Mouse (Mus musculus) embryonic facial prominence, embryonic 11.5 days (tissue): ENCODE data around the gene Otop3. TPM values are rescaled to one million over a fixed set of nuclear protein-coding genes. Genes with fewer than 3 reads are reported as not detected.

Experiments
- ATAC-seq: fragments of 200-750 bp; cut with Nextera tagmentation; replicated peaks from 2 replicates; pipeline ENCODE4 v1.8.0; 2017; ENCODE audit warnings: low read depth; ENCODE audit not compliant: insufficient number of reproducible peaks, low FRiP score, low TSS enrichment
- DNase-seq: peaks from one replicate; pipeline ENCODE4 v3.0.0-alpha.2; 2015; ENCODE audit warnings: low spot score
- H3K27ac ChIP-seq: fragments of 300-500 bp; sonication (generic); replicated peaks from 2 replicates; pipeline ENCODE4 v1.5.1; 2014; ENCODE audit warnings: mild to moderate bottlenecking, low read depth, low read length, control low read depth
- H3K27me3 ChIP-seq: fragments of 300-500 bp; sonication (generic); 2 replicates; pipeline ENCODE4 v1.6.1; 2014; ENCODE audit warnings: mild to moderate bottlenecking, low read length, moderate library complexity, mixed read lengths; ENCODE audit not compliant: control insufficient read depth, insufficient read depth
- H3K36me3 ChIP-seq: fragments of 300-500 bp; sonication (generic); replicated peaks from 2 replicates; pipeline ENCODE4 v1.6.1; 2014; ENCODE audit warnings: low read depth, mild to moderate bottlenecking, low read length, moderate library complexity, mixed read lengths; ENCODE audit not compliant: control insufficient read depth, insufficient read depth
- H3K4me1 ChIP-seq: fragments of 300-500 bp; sonication (generic); 2 replicates; pipeline ENCODE4 v1.6.1; 2014; ENCODE audit warnings: low read length, mixed read lengths; ENCODE audit not compliant: control insufficient read depth, insufficient read depth
- H3K4me2 ChIP-seq: fragments of 300-500 bp; sonication (generic); 2 replicates; pipeline ENCODE4 v1.6.1; 2014; ENCODE audit warnings: low read depth, mild to moderate bottlenecking, control low read depth, low read length, moderate library complexity
- H3K4me3 ChIP-seq: fragments of 300-500 bp; sonication (generic); 2 replicates; pipeline ENCODE4 v1.5.1; 2014; ENCODE audit warnings: low read depth, low read length, control low read depth
- H3K9ac ChIP-seq: fragments of 300-500 bp; sonication (generic); replicated peaks from 2 replicates; pipeline ENCODE4 v1.6.1; 2014; ENCODE audit warnings: mild to moderate bottlenecking, control low read depth, low read length
- H3K9me3 ChIP-seq: fragments of 300-500 bp; sonication (generic); replicated peaks from 2 replicates; pipeline ENCODE4 v1.6.1; 2016; ENCODE audit warnings: mild to moderate bottlenecking, low read length, inconsistent platforms, mixed read lengths; ENCODE audit not compliant: control insufficient read depth
- WGBS: fragments of 180-500 bp; shearing (Covaris S2); extraction: QIAGEN DNeasy Blood & Tissue Kit; methylation state at CpG from one replicate; pipeline ENCODE4 v1.1.7; 2014; 5-methylcytosine and 5-hydroxymethylcytosine counted together
- polyA plus RNA-seq: library from polyadenylated mRNA; unstranded; fragments of >200 nt; fragmentation: Nextera tagmentation; extraction: Ambion mirVana; gene quantifications from 2 replicates; pipeline ENCODE4 v1.2.1, GENCODE M21; 2014

The Otop3 gene
- polyA plus RNA-seq, 1 experiment from 2014 or later: not detected

DNA sequence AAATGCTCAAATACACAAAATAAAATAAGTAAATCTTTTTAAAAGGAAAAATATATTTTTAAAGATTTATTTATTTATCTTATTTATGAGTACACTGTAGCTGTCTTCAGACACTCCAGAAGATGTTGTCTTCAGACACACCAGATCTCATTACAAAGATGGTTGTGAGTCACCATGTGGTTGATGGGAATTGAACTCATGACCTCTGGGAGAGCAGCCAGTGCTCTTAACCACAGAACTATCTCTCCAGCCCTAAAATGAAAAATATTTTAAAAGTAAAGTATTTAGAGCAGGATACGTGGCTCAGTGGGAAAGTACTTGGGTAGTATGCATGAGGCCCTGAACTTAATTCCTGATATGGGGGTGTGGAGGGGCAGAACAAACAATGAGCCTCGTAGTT, 33.2 kb upstream of the Otop3 start:
- no peaks in the 10 kb centered on the region for H3K36me3 ChIP-seq
- H3K9me3 ChIP-seq: no peaks in the 10 kb centered on the region
- no peak overlapping the region for H3K9ac ChIP-seq
- H3K4me2 ChIP-seq: no peak overlapping the region
- no peaks in the 10 kb centered on the region for H3K4me1 ChIP-seq
- ATAC-seq: no peak
- DNase-seq: no peak
- H3K27me3 ChIP-seq: peaks cover 13% of the 10 kb centered on the region; the same call in 1 of the 2 replicates
- no peak overlapping the region for H3K27ac ChIP-seq
- H3K4me3 ChIP-seq: no peak overlapping the region
- WGBS: 91% methylated on average over 2 of the region's 2 CpGs

DNA sequence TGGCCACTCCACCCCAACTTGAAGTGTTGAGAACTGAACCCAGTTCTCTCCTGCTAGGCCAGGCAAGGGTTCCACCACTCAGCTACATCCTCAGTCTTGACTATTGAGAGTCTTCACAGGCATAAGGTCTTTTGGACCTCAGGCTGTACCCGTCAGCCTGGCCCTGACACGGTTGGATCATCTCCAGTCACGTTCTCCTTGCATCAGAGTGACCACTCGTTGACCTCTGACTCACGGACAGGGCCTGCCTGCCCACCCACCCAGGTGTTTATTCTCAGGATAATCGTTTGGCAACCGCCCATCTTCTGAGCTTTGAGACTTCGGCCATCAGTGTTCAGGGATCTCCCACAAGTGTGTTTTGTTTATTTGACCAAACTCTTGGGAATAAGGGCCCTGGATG, 31.4 kb upstream of the Otop3 start:
- Histone ChIP-seq H3K9ac (no peak overlapping the region), H3K4me3 (no peak overlapping the region), H3K27me3 (peaks cover 2% of the 10 kb centered on the region; the same call in 1 of the 2 replicates), H3K4me2 (no peak overlapping the region), H3K27ac (no peak overlapping the region), H3K9me3 (no peaks in the 10 kb centered on the region), H3K4me1 (no peaks in the 10 kb centered on the region; the same call in 1 of the 2 replicates), H3K36me3 (no peaks in the 10 kb centered on the region)
- ATAC-seq (no peak), DNase-seq (no peak)
- WGBS: 71% methylated on average over 8 of the region's 8 CpGs

DNA sequence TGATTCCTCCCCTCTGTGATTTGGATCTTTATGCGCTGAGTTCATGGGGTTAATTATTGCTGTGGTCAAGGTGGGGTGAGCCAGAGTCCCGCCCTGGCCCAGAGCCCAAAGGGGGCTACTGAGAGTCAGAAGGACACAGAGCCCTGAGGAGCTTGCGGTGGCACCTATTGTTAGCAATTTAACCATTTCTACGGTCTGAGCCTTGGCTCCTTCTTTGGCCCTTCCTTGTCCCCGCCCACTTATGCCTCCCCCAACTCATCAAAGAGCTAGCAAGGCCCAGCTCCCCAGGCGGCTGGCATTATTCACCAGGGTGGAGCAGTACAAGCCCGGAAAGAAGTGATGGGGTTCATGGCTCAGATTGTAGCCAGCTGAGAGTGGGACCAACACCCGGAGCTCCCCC, 27.7 kb upstream of the Otop3 start, which contains the start of gene Otop2:
TSS of gene Otop2 (plus strand) at position 301 of the 400 bp plus-strand sequence.
- H3K4me2 ChIP-seq: no peak within 1 kb of the TSS
- no peaks in the 10 kb centered on the region for H3K36me3 ChIP-seq
- DNase-seq: no peak
- no peaks in the 10 kb centered on the region for H3K27me3 ChIP-seq
- WGBS: 20% methylated on average over 8 of the region's 8 CpGs
- ATAC-seq: no peak
- no peaks in the 10 kb centered on the region for H3K9me3 ChIP-seq
- no peaks in the 10 kb centered on the region; the same call in 1 of the 2 replicates for H3K4me1 ChIP-seq
- no peak within 1 kb of the TSS; the same call in 1 of the 2 replicates for H3K9ac ChIP-seq
- H3K27ac ChIP-seq: no peak within 1 kb of the TSS
- no peak within 1 kb of the TSS for H3K4me3 ChIP-seq

DNA sequence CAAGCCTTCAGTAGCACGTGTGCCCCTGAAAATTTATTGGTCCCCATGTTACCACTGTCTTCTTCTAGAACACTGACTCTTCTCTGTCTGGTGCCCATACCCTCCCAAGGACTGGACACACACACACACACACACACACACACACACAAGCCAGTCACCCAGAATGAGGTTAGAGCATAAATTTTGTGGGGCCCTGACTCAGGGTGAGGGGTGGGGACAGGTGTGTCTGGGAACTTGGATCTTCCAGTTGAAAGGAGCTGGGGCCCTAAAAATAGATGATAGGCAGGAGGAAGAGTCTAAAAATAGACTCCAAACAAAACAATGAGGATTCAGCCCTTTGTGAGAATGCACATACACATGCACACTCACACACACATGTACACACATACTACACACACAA, 25.8 kb upstream of the Otop3 start:
- no peak for ATAC-seq
- H3K27ac ChIP-seq: no peak overlapping the region
- no peaks in the 10 kb centered on the region for H3K27me3 ChIP-seq
- H3K4me1 ChIP-seq: no peaks in the 10 kb centered on the region; the same call in 1 of the 2 replicates
- 40% methylated on average over 1 of the region's 1 CpGs for WGBS
- H3K4me3 ChIP-seq: no peak overlapping the region
- H3K9ac ChIP-seq: no peak overlapping the region
- H3K9me3 ChIP-seq: no peaks in the 10 kb centered on the region
- DNase-seq: no peak
- no peaks in the 10 kb centered on the region for H3K36me3 ChIP-seq
- H3K4me2 ChIP-seq: no peak overlapping the region

GRCm38 (mm10) chr11:115314249-115314648, 20.3 kb upstream of the Otop3 start:
- Histone ChIP-seq H3K4me1 (no peaks in the 10 kb centered on the region), H3K4me3 (no peak overlapping the region), H3K27me3 (peaks cover 48% of the 10 kb centered on the region), H3K4me2 (no peak overlapping the region), H3K36me3 (no peaks in the 10 kb centered on the region), H3K9me3 (no peaks in the 10 kb centered on the region), H3K27ac (no peak overlapping the region), H3K9ac (no peak overlapping the region)
- no peak for DNase-seq
- ATAC-seq: no peak
- 41% methylated on average over 2 of the region's 2 CpGs for WGBS

DNA sequence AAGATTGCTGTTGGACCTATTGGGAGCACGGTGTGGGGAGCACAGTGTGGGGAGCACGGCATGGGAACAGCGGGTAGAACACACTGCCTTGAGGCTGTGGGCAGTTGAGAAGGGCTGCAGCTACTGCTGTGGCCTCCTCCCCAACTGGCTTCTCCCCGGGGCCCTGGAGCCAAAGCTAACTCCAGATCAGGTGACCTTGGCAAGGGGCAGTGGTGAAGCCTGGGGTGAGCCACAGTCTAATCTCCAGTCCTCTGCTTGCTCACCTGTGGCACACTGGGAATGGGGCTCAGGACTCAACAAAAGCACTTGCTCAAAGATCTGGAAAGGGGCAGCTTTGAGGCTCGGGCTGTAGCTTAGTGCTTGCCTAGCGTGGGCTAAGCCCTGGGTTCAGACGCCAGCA, 17.3 kb upstream of the Otop3 start:
- Histone ChIP-seq H3K36me3 (no peaks in the 10 kb centered on the region), H3K9ac (no peak overlapping the region), H3K9me3 (no peaks in the 10 kb centered on the region), H3K27me3 (peaks cover 76% of the 10 kb centered on the region), H3K4me1 (no peaks in the 10 kb centered on the region), H3K27ac (no peak overlapping the region), H3K4me3 (no peak overlapping the region), H3K4me2 (no peak overlapping the region)
- ATAC-seq: no peak
- 51% methylated on average over 7 of the region's 7 CpGs for WGBS
- no peak for DNase-seq

GRCm38 (mm10) chr11:115318245-115319027, 16.1 kb upstream of the Otop3 start:
- WGBS: 3% methylated on average over 63 of the region's 63 CpGs
- Histone ChIP-seq H3K4me1 (no peaks in the 10 kb centered on the region), H3K9me3 (no peaks in the 10 kb centered on the region), H3K27me3 (peaks cover 89% of the 10 kb centered on the region), H3K4me2 (no peak overlapping the region), H3K4me3 (no peak overlapping the region), H3K9ac (no peak overlapping the region), H3K36me3 (no peaks in the 10 kb centered on the region), H3K27ac (no peak overlapping the region)
- no peak for ATAC-seq
- DNase-seq: peak; percentile 20

- Histone ChIP-seq H3K4me2 (no peak overlapping the region), H3K27me3 (peaks cover 95% of the 10 kb centered on the region), H3K4me1 (no peaks in the 10 kb centered on the region), H3K4me3 (no peak overlapping the region), H3K36me3 (no peaks in the 10 kb centered on the region), H3K9me3 (no peaks in the 10 kb centered on the region), H3K27ac (no peak overlapping the region), H3K9ac (no peak overlapping the region)
- 2% methylated on average over 15 of the region's 18 CpGs for WGBS
- no peak; the same call in 1 of the 2 replicates for ATAC-seq
- no peak for DNase-seq
Measured at GRCm38 (mm10) chr11:115319704-115320383, 14.7 kb upstream of the Otop3 start.
